Mouse (Mus musculus) C2C12 (cell line): ENCODE measurements at regions not wholly inside any gene's neighbourhood (a gene's known extent, or its start where the extent isn't known, plus 50 kb on each side); places are given as distances from the start of the nearest gene placed in this dataset.

ENCODE experiments used
- CTCF ChIP-seq: IDR thresholded peaks from one replicate; pipeline ENCODE4 v1.5.1; 2011; ENCODE audit not compliant: control insufficient read depth, insufficient read depth, insufficient read length
- FOSL1 ChIP-seq: IDR thresholded peaks from one replicate; pipeline ENCODE4 v1.8.0; 2011; ENCODE audit warnings: mild to moderate bottlenecking, low read length; ENCODE audit not compliant: poor library complexity, insufficient read depth, severe bottlenecking
- MAX ChIP-seq: IDR thresholded peaks from one replicate; pipeline ENCODE4 v1.6.1; 2011; ENCODE audit warnings: mild to moderate bottlenecking, control low read depth
- MYOD1 ChIP-seq: IDR thresholded peaks from one replicate; pipeline ENCODE4 v1.6.1; 2011; ENCODE audit warnings: low read depth; ENCODE audit not compliant: control insufficient read depth, insufficient read length
- MYOG ChIP-seq: IDR thresholded peaks from one replicate; pipeline ENCODE4 v1.6.1; 2011; ENCODE audit not compliant: control insufficient read depth, insufficient read length; ENCODE audit errors: extremely low read depth
- USF1 ChIP-seq: IDR thresholded peaks from one replicate; pipeline ENCODE4 v1.6.1; 2011; ENCODE audit warnings: low read depth, mild to moderate bottlenecking, control low read depth, moderate library complexity

DNA sequence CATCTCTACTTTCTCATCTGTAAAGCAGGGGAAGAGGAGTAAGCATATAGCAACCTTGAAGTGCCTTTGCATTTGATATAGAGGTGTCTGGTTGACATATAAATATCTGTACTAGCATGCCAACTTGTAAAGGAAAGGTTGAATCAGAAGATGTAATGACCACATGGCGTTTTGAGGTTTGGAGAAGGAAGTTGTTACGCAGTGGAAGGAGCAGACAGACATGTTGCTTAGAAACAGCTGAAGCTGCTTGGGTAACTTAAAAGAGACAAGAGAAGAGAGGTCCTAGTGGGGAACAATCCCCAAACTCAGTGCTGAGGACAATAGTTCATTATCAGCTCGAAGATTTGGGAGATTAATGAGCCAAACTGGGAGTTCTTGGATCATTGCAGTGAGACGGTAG lies 202.9 kb downstream of the Spry2 start:
- TF ChIP-seq CTCF (no peak), FOSL1 (no peak), MAX (no peak), MYOG (no peak), MYOD1 (no peak), USF1 (no peak)
